Mouse (Mus musculus) MEL (cell line): ENCODE results near the gene Trpm3. TPM values are rescaled to one million over a fixed set of nuclear protein-coding genes. Genes with fewer than 3 reads are reported as not detected.

Experiments used
- DNase-seq: peaks from one replicate; pipeline ENCODE4 v3.0.0; 2011; ENCODE audit warnings: low read depth, low spot score
- H3K27ac ChIP-seq: 2 replicates; pipeline ENCODE4 v1.5.1; 2012; ENCODE audit warnings: low read depth, mild to moderate bottlenecking, control low read depth, low read length, moderate library complexity; ENCODE audit not compliant: control insufficient read depth
- H3K27me3 ChIP-seq, 2 experiments: fragments of 150-350 bp in 1 of 2; sonication (generic) in 1 of 2; 2 replicates each; pipeline ENCODE4 v1.6.1; 2012; ENCODE audit warnings: low read length in 2 of 2, mild to moderate bottlenecking in 2 of 2, improper control_type of control experiment in 1 of 2, moderate library complexity in 1 of 2; ENCODE audit not compliant: insufficient read depth in 2 of 2, control insufficient read depth in 1 of 2
- H3K36me3 ChIP-seq, 2 experiments: 2 replicates each; pipeline ENCODE4 v1.6.1; 2012 to 2014; ENCODE audit warnings: low read length in 2 of 2, improper control_type of control experiment in 1 of 2, inconsistent platforms in 1 of 2, mild to moderate bottlenecking in 1 of 2; ENCODE audit not compliant: insufficient read depth in 2 of 2, control insufficient read depth in 1 of 2
- H3K4me1 ChIP-seq, 2 experiments: fragments of 150-350 bp in 1 of 2; sonication (generic) in 1 of 2; 2 replicates each; pipeline ENCODE4 v1.6.1; 2012; ENCODE audit warnings: low read length in 2 of 2, improper control_type of control experiment in 1 of 2, mild to moderate bottlenecking in 1 of 2; ENCODE audit not compliant: insufficient read depth in 2 of 2, control insufficient read depth in 1 of 2
- H3K4me3 ChIP-seq, 2 experiments: fragments of 150-350 bp in 1 of 2; sonication (generic) in 1 of 2; 2 replicates each; pipeline ENCODE4 v1.5.1; 2012; ENCODE audit warnings: low read depth in 2 of 2, low read length in 2 of 2, mild to moderate bottlenecking in 2 of 2, moderate library complexity in 2 of 2, control low read depth in 1 of 2, improper control_type of control experiment in 1 of 2; ENCODE audit not compliant: control insufficient read depth in 1 of 2, insufficient read depth in 1 of 2
- H3K79me2 ChIP-seq: 2 replicates; pipeline ENCODE4 v1.6.1; 2012; ENCODE audit warnings: mild to moderate bottlenecking, low read length, moderate library complexity; ENCODE audit not compliant: control insufficient read depth, poor library complexity, insufficient read depth
- H3K9ac ChIP-seq: 2 replicates; pipeline ENCODE4 v1.6.1; 2012; ENCODE audit warnings: low read depth, mild to moderate bottlenecking, control low read depth, low read length, moderate library complexity; ENCODE audit not compliant: control insufficient read depth, poor library complexity, severe bottlenecking
- H3K9me3 ChIP-seq: fragments of 150-350 bp; sonication (generic); replicated peaks from 2 replicates; pipeline ENCODE4 v1.6.1; 2012; ENCODE audit warnings: mild to moderate bottlenecking, low read length, improper control_type of control experiment, moderate library complexity; ENCODE audit not compliant: insufficient read depth
- BHLHE40 ChIP-seq: IDR thresholded peaks from 2 replicates; pipeline ENCODE4 v1.6.1; 2012; ENCODE audit warnings: low read depth, mild to moderate bottlenecking, inconsistent platforms, low read length, improper control_type of control experiment, borderline replicate concordance
- CHD1 ChIP-seq: IDR thresholded peaks from 2 replicates; pipeline ENCODE4 v1.6.1; 2012; ENCODE audit warnings: low read depth, mild to moderate bottlenecking, inconsistent platforms, low read length, improper control_type of control experiment
- CTCF ChIP-seq, 3 experiments: IDR thresholded peaks in 2 of 3; conservative IDR thresholded peaks in 1 of 3; 2 replicates each; pipeline ENCODE4 v1.5.1; 2011 to 2012; ENCODE audit warnings: low read length in 3 of 3, low read depth in 2 of 3, mild to moderate bottlenecking in 2 of 3, improper control_type of control experiment in 1 of 3, inconsistent platforms in 1 of 3, mixed read lengths in 1 of 3, moderate library complexity in 1 of 3; ENCODE audit not compliant: control insufficient read depth in 1 of 3, insufficient read depth in 1 of 3, poor library complexity in 1 of 3, severe bottlenecking in 1 of 3
- E2F4 ChIP-seq: IDR thresholded peaks from 2 replicates; pipeline ENCODE4 v1.6.1; 2011; ENCODE audit warnings: low read depth, low read length, improper control_type of control experiment, borderline replicate concordance
- ELF1 ChIP-seq: IDR thresholded peaks from 2 replicates; pipeline ENCODE4 v1.6.1; 2014; ENCODE audit warnings: low read depth, mild to moderate bottlenecking, inconsistent platforms, low read length, improper control_type of control experiment, moderate library complexity
- ETS1 ChIP-seq: IDR thresholded peaks from 2 replicates; pipeline ENCODE4 v1.6.1; 2012; ENCODE audit warnings: low read depth, mild to moderate bottlenecking, inconsistent platforms, low read length, improper control_type of control experiment, moderate library complexity
- GABPA ChIP-seq: IDR thresholded peaks from 2 replicates; pipeline ENCODE4 v1.6.1; 2012; ENCODE audit warnings: low read depth, mild to moderate bottlenecking, inconsistent platforms, low read length, improper control_type of control experiment, moderate library complexity
- GATA1 ChIP-seq: IDR thresholded peaks from 2 replicates; pipeline ENCODE4 v1.6.1; 2011; ENCODE audit warnings: low read depth, low read length, improper control_type of control experiment
- HCFC1 ChIP-seq: IDR thresholded peaks from 2 replicates; pipeline ENCODE4 v1.6.1; 2012; ENCODE audit warnings: low read depth, mild to moderate bottlenecking, inconsistent platforms, low read length, improper control_type of control experiment, moderate library complexity
- JUND ChIP-seq: IDR thresholded peaks from 2 replicates; pipeline ENCODE4 v1.6.1; 2011; ENCODE audit warnings: low read depth, mild to moderate bottlenecking, improper control_type of control experiment, low read length
- KAT2A ChIP-seq: conservative IDR thresholded peaks from 2 replicates; pipeline ENCODE4 v1.6.1; 2012; ENCODE audit warnings: low read depth, low read length, improper control_type of control experiment, inconsistent platforms
- MAX ChIP-seq: IDR thresholded peaks from 2 replicates; pipeline ENCODE4 v1.6.1; 2011; ENCODE audit warnings: low read length, improper control_type of control experiment
- MXI1 ChIP-seq: IDR thresholded peaks from 2 replicates; pipeline ENCODE4 v1.6.1; 2011; ENCODE audit warnings: mild to moderate bottlenecking, low read depth, low read length, improper control_type of control experiment
- MYB ChIP-seq: IDR thresholded peaks from 2 replicates; pipeline ENCODE4 v1.6.1; 2011; ENCODE audit warnings: mild to moderate bottlenecking, low read depth, low read length, improper control_type of control experiment
- POLR2A ChIP-seq, 2 experiments: IDR thresholded peaks; 2 replicates each; pipeline ENCODE4 v1.6.1; 2011 to 2012; ENCODE audit warnings: low read length in 2 of 2, mild to moderate bottlenecking in 2 of 2, control low read depth in 1 of 2, improper control_type of control experiment in 1 of 2, low read depth in 1 of 2, moderate library complexity in 1 of 2; ENCODE audit not compliant: control insufficient read depth in 1 of 2, insufficient read depth in 1 of 2, poor library complexity in 1 of 2
- POLR2AphosphoS2 ChIP-seq: IDR thresholded peaks from 2 replicates; pipeline ENCODE4 v1.6.1; 2011; ENCODE audit warnings: low read length, improper control_type of control experiment
- RCOR1 ChIP-seq: IDR thresholded peaks from 2 replicates; pipeline ENCODE4 v1.6.1; 2012; ENCODE audit warnings: low read depth, mild to moderate bottlenecking, inconsistent platforms, low read length, improper control_type of control experiment
- SMC3 ChIP-seq: IDR thresholded peaks from 2 replicates; pipeline ENCODE4 v1.6.1; 2011; ENCODE audit warnings: low read depth, low read length, improper control_type of control experiment
- TAL1 ChIP-seq: IDR thresholded peaks from 2 replicates; pipeline ENCODE4 v1.6.1; 2012; ENCODE audit warnings: mild to moderate bottlenecking, inconsistent platforms, low read length, moderate library complexity, mixed read lengths
- TBP ChIP-seq: IDR thresholded peaks from 2 replicates; pipeline ENCODE4 v1.8.0; 2011; ENCODE audit warnings: low read depth, low read length, improper control_type of control experiment
- UBTF ChIP-seq: IDR thresholded peaks from 2 replicates; pipeline ENCODE4 v1.6.1; 2012; ENCODE audit warnings: low read depth, mild to moderate bottlenecking, inconsistent platforms, low read length, improper control_type of control experiment, moderate library complexity, borderline replicate concordance; ENCODE audit not compliant: insufficient read depth
- ZC3H11A ChIP-seq: IDR thresholded peaks from 2 replicates; pipeline ENCODE4 v1.6.1; 2012; ENCODE audit warnings: low read depth, mild to moderate bottlenecking, inconsistent platforms, low read length, improper control_type of control experiment
- ZKSCAN1 ChIP-seq: IDR thresholded peaks from 2 replicates; pipeline ENCODE4 v1.6.1; 2012; ENCODE audit warnings: low read depth, mild to moderate bottlenecking, inconsistent platforms, low read length, improper control_type of control experiment, moderate library complexity
- ZMIZ1 ChIP-seq: IDR thresholded peaks from 2 replicates; pipeline ENCODE4 v1.6.1; 2012; ENCODE audit warnings: low read depth, mild to moderate bottlenecking, inconsistent platforms, low read length, improper control_type of control experiment, moderate library complexity
- ZNF384 ChIP-seq: IDR thresholded peaks from 2 replicates; pipeline ENCODE4 v1.6.1; 2012; ENCODE audit warnings: low read depth, mild to moderate bottlenecking, inconsistent platforms, low read length, improper control_type of control experiment
- polyA plus RNA-seq, 2 experiments: library from polyadenylated mRNA; stranded (reverse) in 1 of 2; unstranded in 1 of 2; fragments of >175 nt in 1 of 2; fragments of >200 nt in 1 of 2; gene quantifications; 2 replicates each; pipeline versions ENCODE4 v1.2.1 to v1.2.4; 2012; ENCODE audit warnings: low replicate concordance in 2 of 2, low read depth in 1 of 2; ENCODE audit not compliant: insufficient read length in 2 of 2, insufficient read depth in 1 of 2, missing spikeins in 1 of 2
- total RNA-seq: library from RNA; depleted of rRNA; stranded (reverse); fragments of 300-350 nt; gene quantifications from 2 replicates; pipeline ENCODE4 v1.2.3, GENCODE M21; 2012

Trpm3 gene
- total and polyA plus RNA-seq, 3 experiments, result not detected

DNA sequence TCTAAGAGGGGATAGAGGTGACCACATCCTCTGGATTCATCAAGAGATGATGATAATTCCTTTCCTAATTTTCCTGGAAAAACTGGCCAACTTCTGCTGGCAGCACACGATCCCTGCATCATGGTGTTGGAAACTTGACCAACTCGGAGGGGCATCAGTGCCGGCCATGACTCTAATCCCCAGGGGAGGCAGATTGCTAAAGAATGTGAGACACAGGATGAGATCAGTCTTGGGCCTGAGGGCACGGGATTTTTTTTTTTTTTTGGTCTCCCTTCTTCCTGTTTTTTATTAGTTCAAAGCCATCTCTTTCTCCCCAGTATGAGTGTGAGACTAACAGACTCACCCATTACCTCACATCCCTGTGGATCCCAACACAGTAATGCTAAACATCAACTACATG lies 855.1 kb downstream of the Trpm3 start:
- TF ChIP-seq CTCF (IDR thresholded peaks at IDR 0.05 in 2 of 3, conservative IDR thresholded peaks at IDR 0.05 in 1 of 3; ENCODE audit: control insufficient read depth in 1 of 3, insufficient read depth in 1 of 3, low read depth in 2 of 3, low read length in 3 of 3, poor library complexity in 1 of 3, severe bottlenecking in 1 of 3), result no peak
- no peak for TF ChIP-seq MXI1
- no peak overlapping the region for H3K9ac ChIP-seq
- H3K4me3 ChIP-seq, result no peak overlapping the region
- no peak overlapping the region for H3K27ac ChIP-seq
- H3K9me3 ChIP-seq, result no peaks in the 10 kb centered on the region
- H3K4me1 ChIP-seq, result no peaks in the 10 kb centered on the region
- no peaks in the 10 kb centered on the region for H3K79me2 ChIP-seq
- DNase-seq, result no peak
- no peaks in the 10 kb centered on the region for H3K36me3 ChIP-seq
- H3K27me3 ChIP-seq, result no peaks in the 10 kb centered on the region

GRCm38 (mm10) chr19:22994531-22994930 lies 855.7 kb downstream of the Trpm3 start:
- no peaks in the 10 kb centered on the region for H3K79me2 ChIP-seq
- H3K4me1 ChIP-seq, result no peaks in the 10 kb centered on the region
- no peaks in the 10 kb centered on the region for H3K36me3 ChIP-seq
- no peaks in the 10 kb centered on the region for H3K27me3 ChIP-seq
- no peak for DNase-seq
- H3K4me3 ChIP-seq, result no peak overlapping the region
- H3K9ac ChIP-seq, result no peak overlapping the region
- no peak overlapping the region for H3K27ac ChIP-seq
- no peak for TF ChIP-seq KAT2A
- no peak for TF ChIP-seq MYB
- TF ChIP-seq E2F4, result no peak
- TF ChIP-seq ZC3H11A, result no peak
- TF ChIP-seq BHLHE40, result no peak
- no peak for TF ChIP-seq CTCF (IDR thresholded peaks at IDR 0.05 in 2 of 3, conservative IDR thresholded peaks at IDR 0.05 in 1 of 3; ENCODE audit: control insufficient read depth in 1 of 3, insufficient read depth in 1 of 3, low read depth in 2 of 3, low read length in 3 of 3, poor library complexity in 1 of 3, severe bottlenecking in 1 of 3)
- no peak for TF ChIP-seq ZMIZ1
- TF ChIP-seq POLR2A (IDR thresholded peaks at IDR 0.05; ENCODE audit: control insufficient read depth in 1 of 2, insufficient read depth in 1 of 2, low read depth in 1 of 2, low read length in 2 of 2, poor library complexity in 1 of 2), result no peak
- TF ChIP-seq JUND, result no peak
- no peak for TF ChIP-seq UBTF
- TF ChIP-seq MAX, result no peak
- no peak for TF ChIP-seq CHD1
- TF ChIP-seq ETS1, result no peak
- no peak for TF ChIP-seq ZKSCAN1
- TF ChIP-seq ELF1, result no peak
- TF ChIP-seq SMC3, result no peak
- H3K9me3 ChIP-seq, result no peaks in the 10 kb centered on the region

- H3K36me3 ChIP-seq, result no peaks in the 10 kb centered on the region
- H3K9me3 ChIP-seq, result no peaks in the 10 kb centered on the region
- H3K4me3 ChIP-seq, result no peak overlapping the region
- TF ChIP-seq SMC3 (no peak), ZC3H11A (no peak), ELF1 (no peak), MAX (no peak), GATA1 (no peak), E2F4 (no peak), TAL1 (no peak), ZKSCAN1 (no peak), POLR2A (IDR thresholded peaks at IDR 0.05; ENCODE audit: control insufficient read depth in 1 of 2, insufficient read depth in 1 of 2, low read depth in 1 of 2, low read length in 2 of 2, poor library complexity in 1 of 2) (no peak), MXI1 (no peak), CHD1 (no peak), TBP (no peak), HCFC1 (no peak), RCOR1 (no peak), MYB (no peak), POLR2AphosphoS2 (no peak), ZNF384 (no peak), GABPA (no peak)
- no peak overlapping the region for H3K27ac ChIP-seq
- no peak overlapping the region for H3K9ac ChIP-seq
- no peaks in the 10 kb centered on the region for H3K79me2 ChIP-seq
- DNase-seq, result no peak
- no peaks in the 10 kb centered on the region for H3K27me3 ChIP-seq
- H3K4me1 ChIP-seq, result no peaks in the 10 kb centered on the region
Measured at GRCm38 (mm10) chr19:23000293-23000692, 861.4 kb downstream of the Trpm3 start.
